Mouse (Mus musculus) spleen, adult 18-20 months (tissue): ENCODE measurements around the gene Gm49337.
A peak's percentile ranks its signal among the peaks of the same experiment; 100 is the strongest.

Experiments used
- DNase-seq, 2 experiments: peaks; one replicate each; pipeline ENCODE4 v3.0.0; 2022; ENCODE audit warnings: mixed read lengths in 2 of 2

Gm49337 gene

GRCm38 (mm10) chr4:116164759-116165554 lies 8.2 kb upstream of the Gm49337 start:
- no peak for DNase-seq

DNA sequence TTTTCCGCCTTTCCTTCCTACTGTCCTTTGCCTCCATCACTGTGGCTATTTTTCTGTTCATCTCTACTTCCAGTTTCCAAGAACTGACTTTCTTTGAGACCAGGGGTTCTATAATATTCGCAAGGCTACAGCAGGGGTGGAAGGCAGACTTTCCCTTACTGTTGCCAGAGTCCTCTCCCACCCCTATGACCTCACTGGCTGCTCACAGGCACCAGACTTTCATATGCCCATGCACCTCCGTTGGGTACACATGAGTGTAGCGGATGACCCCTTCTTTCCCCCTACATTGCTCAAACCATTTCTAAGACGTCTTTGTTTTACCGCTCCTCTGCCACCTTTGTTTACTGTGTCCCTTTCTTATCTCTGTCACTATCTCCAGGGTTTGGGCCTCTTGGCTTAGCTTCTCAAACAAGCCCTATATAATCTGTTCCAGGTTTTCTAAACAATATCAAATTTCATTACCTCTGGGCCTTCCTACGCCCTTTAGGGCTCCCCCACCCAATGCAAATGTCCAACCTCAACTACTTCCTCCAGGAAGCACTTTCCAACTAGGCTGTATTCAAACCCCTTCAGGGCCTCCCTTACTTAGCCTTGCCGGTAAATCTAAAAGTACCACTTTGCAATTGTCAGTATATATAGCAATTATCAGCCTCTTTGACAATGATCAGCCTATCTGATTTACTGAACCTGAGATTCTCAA lies 7.3 kb upstream of the Gm49337 start:
- DNase-seq, result no peak

DNA sequence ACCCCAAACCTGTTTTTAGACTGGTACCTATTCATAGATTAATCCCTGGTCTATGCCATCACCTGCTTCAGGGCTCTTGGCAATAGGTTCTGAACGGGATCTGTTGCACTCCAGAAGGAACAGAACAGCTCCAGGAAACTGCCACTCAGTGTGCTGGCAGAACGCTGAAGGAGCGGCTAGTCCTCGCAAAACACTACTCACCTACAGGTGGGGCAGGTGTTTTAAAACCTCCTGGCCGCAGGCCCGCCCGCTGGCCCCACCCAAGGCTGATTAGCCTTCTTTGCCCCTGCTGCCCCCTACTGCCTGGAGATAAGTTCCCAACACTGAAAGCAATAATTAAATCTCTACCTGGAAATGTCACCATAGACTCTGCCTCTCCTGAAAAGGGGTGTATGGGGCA lies 5.8 kb upstream of the Gm49337 start, which contains the start of gene Tspan1:
TSS of gene Tspan1 (minus strand) at position 198 of the 400 bp plus-strand sequence.
- DNase-seq, result peak in 1 of 2 experiments; percentile 41

DNA sequence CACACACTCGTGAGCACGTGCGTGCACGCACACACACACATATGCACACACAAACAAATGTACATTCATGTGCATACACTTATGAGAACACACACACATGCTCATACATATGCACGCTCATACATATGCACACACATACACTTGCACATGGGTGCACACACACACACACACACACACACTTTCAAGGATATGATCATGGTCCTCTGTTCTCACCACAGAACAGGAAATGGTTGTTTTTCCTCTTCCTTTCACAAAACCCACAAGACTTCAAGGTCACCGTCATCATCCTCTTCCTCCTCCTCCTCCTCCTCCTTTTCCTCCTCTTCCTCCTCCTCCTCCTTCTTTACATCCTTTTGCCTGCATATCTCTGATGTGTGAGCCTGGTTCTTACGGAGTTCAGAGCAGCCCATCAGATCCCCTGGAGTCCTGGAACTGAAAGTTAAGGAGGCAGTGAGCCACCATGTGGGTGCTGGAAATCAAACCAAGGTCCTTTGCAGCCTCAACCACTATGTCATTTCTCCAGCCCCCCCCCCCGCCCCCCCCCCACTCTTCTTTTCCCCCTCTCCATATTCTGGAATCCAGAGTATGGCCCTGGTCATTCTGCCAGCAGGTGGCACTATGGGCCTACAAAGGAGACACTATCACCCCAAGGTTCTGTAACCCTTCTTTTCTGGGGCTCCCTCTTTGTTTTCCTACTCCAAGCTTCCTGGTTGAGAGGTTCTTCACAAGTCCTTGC lies 4.4 kb upstream of the Gm49337 start:
- DNase-seq, result peak; percentile 36 to 78

DNA sequence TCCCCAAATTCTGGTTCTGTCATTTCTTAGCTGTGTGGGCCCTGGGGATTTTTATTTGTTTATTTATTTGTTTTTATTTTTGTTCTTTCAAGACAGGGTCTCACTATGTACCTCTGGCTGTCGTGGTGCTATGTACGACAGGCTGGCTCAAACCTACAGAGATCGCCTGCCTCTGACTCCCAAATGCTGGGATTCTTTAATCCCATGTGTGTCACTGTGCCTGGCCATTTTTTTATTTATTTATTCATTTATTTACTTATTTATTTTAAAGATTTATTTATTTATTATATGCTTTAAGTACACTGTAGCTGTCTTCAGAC lies 3.9 kb upstream of the Gm49337 start:
- no peak for DNase-seq

- DNase-seq, result no peak
Measured at GRCm38 (mm10) chr4:116173752-116174151, 568 bp downstream of the Gm49337 start.

- DNase-seq, result no peak
Measured at GRCm38 (mm10) chr4:116174466-116175116, 1.4 kb downstream of the Gm49337 start.

DNA sequence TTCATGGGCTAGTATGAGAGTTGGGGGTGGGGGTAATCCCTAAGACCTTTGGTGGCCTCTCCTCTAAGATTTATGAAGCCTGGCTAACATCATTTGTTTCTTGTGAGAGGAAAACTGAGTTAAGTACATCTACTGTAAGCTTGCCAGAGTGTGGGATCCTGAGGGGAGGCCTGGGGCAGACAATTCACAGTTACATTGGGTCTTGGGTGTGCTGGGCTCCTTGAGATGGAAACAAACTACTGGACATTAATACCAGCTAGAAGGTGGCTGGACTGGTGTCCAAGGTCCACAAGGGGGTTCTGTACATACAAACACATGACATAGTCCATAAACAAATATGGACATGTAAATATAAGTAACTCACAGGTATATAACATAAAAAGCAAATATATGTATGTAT lies 2.0 kb downstream of the Gm49337 start:
- DNase-seq, result no peak

DNA sequence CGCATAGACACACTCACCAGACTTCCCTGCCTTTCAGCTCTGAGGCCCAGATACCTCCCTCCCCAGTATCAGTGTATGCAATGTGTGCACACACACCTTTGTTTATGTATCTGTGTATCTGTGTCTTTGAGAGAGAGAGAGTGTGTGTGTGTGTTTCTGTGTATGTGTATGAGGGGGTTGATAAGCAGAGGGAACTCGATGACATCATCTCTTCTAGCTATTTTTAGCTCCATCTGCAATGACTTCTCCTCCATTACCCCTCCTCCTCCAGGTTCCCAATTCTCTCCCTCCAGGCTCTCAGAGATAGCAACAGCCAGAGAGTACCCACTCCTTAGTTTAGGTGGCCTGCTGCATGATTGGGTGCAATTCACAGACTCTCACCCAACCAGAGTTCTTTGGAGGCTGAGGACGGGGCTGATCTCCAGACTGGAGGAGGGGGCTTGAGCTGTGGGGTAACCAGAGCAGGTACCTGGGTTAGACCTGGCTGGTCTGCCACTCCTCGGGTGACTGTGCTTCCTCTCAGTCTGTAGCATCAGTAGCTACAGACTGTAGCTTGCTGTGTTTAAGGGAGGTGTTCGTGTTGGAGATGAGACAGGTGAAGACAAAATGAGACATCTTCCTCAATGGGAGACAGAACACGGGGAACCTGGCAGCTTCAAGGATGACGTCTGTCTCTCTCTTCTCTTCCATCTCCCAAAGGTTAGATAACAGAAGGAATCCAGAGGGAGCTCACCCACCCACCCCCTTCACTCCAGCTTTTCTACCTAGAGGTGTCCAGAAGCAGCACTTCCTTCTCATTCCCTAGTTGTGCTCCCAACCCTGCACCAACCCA lies 2.7 kb downstream of the Gm49337 start:
- DNase-seq, result no peak

DNA sequence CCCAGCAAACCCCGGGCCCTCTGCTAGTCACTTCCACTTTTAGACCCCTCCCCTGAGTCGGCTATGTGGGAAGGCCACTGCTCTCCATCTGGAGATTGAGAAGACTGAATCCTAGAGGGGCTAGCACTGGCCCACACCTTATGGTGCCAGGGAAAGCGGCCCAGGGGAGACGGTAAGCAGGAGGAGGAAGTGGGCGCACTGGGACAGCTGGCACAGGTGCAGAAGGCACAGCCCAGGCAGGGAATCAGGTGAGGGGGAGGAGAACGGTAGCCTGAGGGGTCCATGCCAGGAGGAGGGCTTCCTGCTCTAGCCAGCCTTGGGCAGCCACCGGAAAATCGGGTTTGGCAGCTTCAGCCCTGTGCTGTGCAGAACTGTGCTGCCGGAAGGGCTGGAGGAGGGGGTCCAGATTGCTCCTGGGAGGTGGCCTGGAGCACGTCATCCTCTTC lies 3.4 kb downstream of the Gm49337 start:
- peak; percentile 25 to 37 for DNase-seq

DNA sequence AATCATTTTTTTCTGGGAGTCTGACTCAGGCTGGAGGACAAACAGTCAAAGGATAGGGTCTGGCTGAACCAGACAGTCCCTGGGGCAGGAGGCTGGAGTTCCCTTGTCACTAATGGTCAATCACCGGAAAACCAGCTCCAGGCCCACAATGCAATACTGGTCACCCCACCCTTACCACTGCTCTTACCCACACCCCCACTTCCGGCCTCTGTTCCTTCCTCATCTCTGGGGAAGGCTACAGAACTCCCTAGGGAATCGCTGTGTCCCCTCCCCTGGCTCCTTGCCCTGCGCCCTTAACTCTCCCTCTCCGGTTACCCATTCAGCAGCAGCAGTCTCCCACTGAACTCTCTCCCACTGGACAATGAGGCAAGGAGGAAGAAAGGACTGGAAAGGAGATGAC lies 4.0 kb downstream of the Gm49337 start:
- peak; percentile 54 to 55 for DNase-seq

DNA sequence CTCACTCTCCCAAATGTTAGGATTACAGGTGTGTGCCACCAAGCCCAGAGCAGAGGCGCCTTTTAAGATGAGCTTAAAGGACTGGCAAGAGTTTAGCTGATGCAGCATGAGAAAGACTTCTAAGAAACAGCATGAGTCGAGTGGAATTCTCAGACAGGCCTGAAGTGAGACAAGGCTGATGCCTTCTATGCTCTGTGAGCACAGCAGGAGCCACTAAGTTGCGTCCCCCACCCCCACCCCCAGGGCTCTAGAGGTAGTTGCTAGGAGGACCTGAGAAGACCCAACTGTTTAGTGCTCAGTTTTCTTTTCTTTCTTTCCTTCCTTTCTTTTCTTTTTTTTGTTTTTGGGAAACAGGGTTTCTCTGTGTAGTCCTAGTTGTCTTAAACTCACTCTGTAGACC lies 8.9 kb downstream of the Gm49337 start:
- no peak for DNase-seq

DNA sequence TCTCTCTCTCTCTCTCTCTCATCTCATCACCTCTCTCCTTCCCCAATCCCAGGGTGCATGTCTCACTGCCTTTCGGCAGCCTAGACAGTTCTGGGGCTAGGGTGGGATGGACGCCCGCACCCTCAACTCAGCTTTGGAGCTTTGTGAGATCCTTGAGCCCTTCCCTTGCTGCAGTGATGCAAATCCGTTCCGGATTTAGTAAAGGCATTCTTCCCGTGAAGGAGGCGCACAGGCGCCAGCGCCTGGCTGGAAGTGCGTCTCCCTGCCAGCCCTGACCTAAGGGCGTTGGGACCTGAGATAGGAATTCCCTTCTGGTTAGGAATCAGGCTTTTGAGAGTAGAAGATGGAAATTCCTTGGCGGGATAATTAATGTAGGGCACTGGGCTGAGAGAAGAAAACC lies 9.6 kb downstream of the Gm49337 start:
- DNase-seq, result no peak

DNA sequence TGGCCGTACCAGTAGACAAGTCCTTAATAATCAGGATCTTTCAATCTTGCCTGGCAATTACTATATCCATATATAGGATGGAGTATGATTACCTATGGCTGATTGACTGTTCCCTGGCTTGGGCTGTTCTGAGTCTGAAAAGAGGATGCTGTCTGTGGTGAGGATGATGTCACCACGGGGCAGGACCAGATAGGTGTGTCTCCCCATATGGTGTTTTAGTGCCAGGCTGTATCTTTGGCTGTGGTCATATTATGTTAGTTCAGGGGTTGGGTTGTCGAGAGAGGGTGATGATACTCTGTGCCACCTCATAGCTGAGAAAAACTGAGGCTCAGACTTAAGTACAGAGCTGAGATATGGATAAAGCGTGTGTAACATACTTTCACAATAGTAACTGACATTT lies 11.9 kb downstream of the Gm49337 start:
- DNase-seq, result no peak

DNA sequence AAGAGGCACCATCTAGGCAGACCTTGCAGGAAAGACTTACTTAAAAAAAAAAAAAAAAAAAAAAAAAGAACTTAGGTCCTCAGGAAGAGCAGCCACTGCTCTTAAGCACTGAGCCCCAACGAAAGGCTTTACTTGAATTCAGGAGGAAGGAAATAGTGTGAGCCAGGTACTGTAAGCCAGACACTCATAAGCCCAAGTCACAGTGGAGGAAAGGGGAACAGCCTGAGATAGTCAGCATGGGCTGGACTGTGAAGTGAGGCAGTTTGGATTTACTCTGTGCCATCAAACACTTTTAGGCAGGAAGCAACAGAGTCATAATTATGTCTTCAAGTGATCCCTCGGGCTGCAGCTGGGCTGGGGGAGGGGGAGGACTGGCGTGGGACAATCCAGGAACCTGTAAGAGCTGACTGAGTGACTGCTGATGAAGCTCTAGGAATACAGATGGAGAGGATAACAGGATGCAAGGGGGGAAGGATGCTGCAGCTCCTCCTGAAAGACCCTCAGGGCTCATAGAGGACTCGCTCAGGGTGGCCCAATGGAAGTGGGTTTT lies 19.2 kb downstream of the Gm49337 start:
- DNase-seq, result no peak

GRCm38 (mm10) chr4:116193583-116194383 lies 20.6 kb downstream of the Gm49337 start:
- no peak for DNase-seq

- no peak for DNase-seq
Measured at GRCm38 (mm10) chr4:116198422-116198821, 25.2 kb downstream of the Gm49337 start.

DNA sequence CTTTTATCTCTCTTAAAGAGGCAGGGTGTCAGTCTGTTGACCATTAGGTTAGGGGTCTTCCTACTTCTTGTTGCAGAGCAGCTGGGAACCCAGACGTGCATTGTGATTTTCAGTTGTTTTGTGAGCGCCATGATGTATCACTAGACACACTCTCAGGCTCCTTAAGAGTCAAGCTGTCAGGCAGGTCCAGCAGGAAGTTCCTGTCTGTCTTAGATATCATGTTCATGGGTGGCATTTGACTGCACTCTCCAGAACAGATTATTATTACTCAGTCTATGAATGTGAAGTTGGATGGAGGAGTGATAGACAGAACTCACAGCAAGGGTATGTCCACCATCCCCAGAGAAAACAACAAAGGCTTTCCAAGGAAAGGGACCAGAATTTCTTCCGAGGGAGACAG lies 31.2 kb downstream of the Gm49337 start:
- DNase-seq, result no peak

DNA sequence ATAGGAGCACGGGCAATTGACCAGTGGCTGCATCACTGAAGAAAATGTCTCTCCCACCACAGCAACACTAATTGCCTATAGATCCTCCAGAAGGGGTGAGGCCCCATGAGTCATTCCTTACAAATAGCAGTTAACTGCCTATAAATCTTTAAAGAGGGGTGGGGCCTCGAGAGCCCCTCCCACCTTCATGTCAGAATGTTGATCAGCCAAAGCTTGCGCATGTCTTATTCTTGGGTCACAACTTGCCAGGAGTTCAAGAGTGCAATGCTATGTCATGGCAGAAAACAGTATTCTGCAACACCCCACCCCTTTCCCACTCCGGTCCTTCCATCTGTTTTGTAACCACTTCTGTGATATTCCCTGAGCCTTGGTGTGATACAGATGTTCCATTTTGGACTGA lies 33.3 kb downstream of the Gm49337 start:
- DNase-seq, result no peak

DNA sequence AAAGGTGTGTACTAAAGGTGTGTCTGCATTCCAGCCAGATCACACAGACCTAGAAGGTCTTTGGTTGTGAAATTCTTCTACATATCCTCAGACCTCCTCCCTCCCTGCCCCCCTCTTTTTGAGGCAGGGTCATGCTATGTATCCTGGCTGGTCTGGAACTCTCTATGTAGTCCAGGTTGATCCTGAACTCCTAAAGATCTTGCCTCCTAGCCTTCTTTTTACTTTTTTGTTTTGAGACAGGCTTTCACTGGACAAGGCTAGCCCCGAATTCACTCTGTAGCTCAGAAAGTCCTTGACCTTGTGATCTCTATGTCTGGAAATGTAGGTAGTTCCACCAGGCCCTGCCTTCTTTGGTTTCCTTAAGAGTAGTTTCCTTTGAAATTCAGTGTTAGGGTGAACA lies 35.7 kb downstream of the Gm49337 start:
- no peak for DNase-seq
